Mouse (Mus musculus): Measurements from ENCODE around the gene Ing3. TPM values are rescaled to one million over a fixed set of nuclear protein-coding genes. Genes with fewer than 3 reads are reported as not detected.

Ing3 gene
- 43.7 and 46.7 TPM in 2 replicates for polyA plus RNA-seq (2015; fragmentation: Nextera tagmentation; extraction: Ambion mirVana)

DNA sequence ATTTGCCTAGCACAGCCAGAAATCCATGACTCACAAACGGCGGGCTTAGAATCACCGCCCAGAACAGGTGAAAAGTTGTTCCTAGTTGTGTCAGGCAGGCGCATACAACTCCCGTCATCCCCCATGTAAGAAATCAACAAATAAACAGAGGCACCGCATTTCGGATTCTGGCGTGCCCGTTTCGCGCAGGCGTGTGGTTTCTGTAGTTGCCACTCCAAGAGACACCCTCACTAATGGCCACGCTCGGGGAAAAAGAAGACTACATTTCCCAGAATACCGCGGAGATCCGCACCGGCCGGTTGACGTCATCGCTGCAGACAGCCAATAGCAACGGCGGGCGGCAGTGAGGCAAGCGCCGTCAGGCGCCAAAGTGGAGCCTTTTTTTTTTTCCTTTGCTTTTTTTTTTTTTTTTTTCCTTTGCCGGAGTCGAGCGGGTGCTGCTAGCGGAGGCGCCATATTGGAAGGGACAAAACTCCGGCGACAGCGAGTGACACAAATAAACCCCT is at the start of gene Ing3:
TSS of gene Ing3 (plus strand) at position 346 of the 506 bp plus-strand sequence.
- Histone ChIP-seq H3K27me3 (replicated peaks; ENCODE audit: insufficient read depth, low read length) (no peaks in the 10 kb centered on the region), H3K9me3 (ENCODE audit: low read length) (no peaks in the 10 kb centered on the region), H3K9ac (replicated peaks; ENCODE audit: low read depth) (peak within 1 kb of the TSS; percentile 82), H3K4me2 (replicated peaks; ENCODE audit: low read depth, low read length) (peak within 1 kb of the TSS; percentile 71), H3K4me3 (ENCODE audit: low read depth, low read length) (peak within 1 kb of the TSS; percentile 80), H3K4me1 (ENCODE audit: insufficient read depth, low read depth, low read length) (peaks cover 4% of the 10 kb centered on the region; the same call in 1 of the 2 replicates), H3K27ac (ENCODE audit: low read length) (peak within 1 kb of the TSS; percentile 99), H3K36me3 (ENCODE audit: insufficient read depth, low read length) (0 out of 2 replicates have a peak, but pooled peaks cover under 1% of the 10 kb centered on the region)
- TF ChIP-seq EP300 (IDR thresholded peaks at IDR 0.05) (no peak), CTCF (IDR thresholded peaks at IDR 0.05) (no peak)
- under 1% methylated on average over 35 of the region's 35 CpGs for WGBS
- ATAC-seq = peak; percentile 96
- DNase-seq (ENCODE audit: low spot score) = peak; percentile 99

DNA sequence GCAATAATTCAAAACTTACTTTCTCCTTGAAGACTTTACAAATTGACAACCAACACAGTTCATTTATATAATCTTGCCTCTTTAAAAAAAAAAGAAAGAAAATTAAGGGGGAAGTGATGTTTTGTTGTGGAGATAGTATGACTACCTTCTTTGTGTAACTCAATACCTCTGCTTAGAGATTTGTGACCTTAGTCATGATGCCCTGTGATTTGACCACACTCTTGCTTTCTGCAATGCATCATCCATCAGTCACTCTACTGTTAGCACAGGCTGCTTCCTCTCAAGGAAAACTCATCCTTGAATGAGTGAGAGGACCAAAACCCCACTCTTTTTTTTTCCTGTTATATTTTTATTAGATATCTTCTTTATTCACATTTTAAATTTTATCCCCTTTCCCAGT is 39.7 kb upstream of the Ing3 start:
- DNase-seq (ENCODE audit: low spot score) = no peak
- Histone ChIP-seq H3K27me3 (replicated peaks; ENCODE audit: insufficient read depth, low read length) (no peaks in the 10 kb centered on the region), H3K4me3 (ENCODE audit: low read depth, low read length) (no peak overlapping the region), H3K4me2 (replicated peaks; ENCODE audit: low read depth, low read length) (no peak overlapping the region), H3K27ac (ENCODE audit: low read length) (no peak overlapping the region), H3K36me3 (ENCODE audit: insufficient read depth, low read length) (no peaks in the 10 kb centered on the region), H3K9me3 (ENCODE audit: low read length) (no peaks in the 10 kb centered on the region), H3K4me1 (ENCODE audit: insufficient read depth, low read depth, low read length) (no peaks in the 10 kb centered on the region), H3K9ac (replicated peaks; ENCODE audit: low read depth) (no peak overlapping the region)
- TF ChIP-seq CTCF (IDR thresholded peaks at IDR 0.05) (no peak), EP300 (IDR thresholded peaks at IDR 0.05) (no peak)
- ATAC-seq = no peak

- Histone ChIP-seq H3K4me3 (ENCODE audit: low read depth, low read length) (no peak overlapping the region), H3K9ac (replicated peaks; ENCODE audit: low read depth) (no peak overlapping the region), H3K4me1 (ENCODE audit: insufficient read depth, low read depth, low read length) (no peaks in the 10 kb centered on the region), H3K27me3 (replicated peaks; ENCODE audit: insufficient read depth, low read length) (no peaks in the 10 kb centered on the region), H3K4me2 (replicated peaks; ENCODE audit: low read depth, low read length) (no peak overlapping the region), H3K36me3 (ENCODE audit: insufficient read depth, low read length) (no peaks in the 10 kb centered on the region), H3K27ac (ENCODE audit: low read length) (no peak overlapping the region), H3K9me3 (ENCODE audit: low read length) (no peaks in the 10 kb centered on the region)
- TF ChIP-seq CTCF (IDR thresholded peaks at IDR 0.05) = no peak
- no peak for TF ChIP-seq EP300 (IDR thresholded peaks at IDR 0.05)
- DNase-seq (ENCODE audit: low spot score) = no peak
- ATAC-seq = no peak
- WGBS = 85% methylated on average over 6 of the region's 6 CpGs
Observed at GRCm38 (mm10) chr6:21910804-21911203, 38.6 kb upstream of the Ing3 start.

DNA sequence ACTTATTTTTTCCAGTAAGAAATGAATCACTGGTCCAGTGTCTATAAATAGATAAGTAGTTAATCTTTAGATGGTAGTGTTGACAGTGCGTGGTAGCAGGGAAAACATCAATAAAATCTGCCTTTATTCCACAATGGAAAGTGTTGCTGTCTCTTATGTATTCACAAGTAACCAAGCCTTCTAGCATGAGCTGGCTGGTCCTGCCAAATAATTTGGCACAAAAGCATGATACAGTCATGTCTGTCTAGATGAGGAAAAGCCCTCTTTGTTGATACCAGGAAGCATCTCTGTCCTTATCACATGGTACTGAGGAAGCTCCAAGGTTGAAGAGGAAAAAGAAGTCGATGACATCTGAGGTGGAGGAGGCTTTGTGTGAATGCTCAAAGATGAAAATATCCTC is 32.8 kb upstream of the Ing3 start:
- H3K9me3 ChIP-seq (ENCODE audit: low read length) = no peaks in the 10 kb centered on the region
- ATAC-seq (no peak), DNase-seq (ENCODE audit: low spot score) (no peak)
- no peak overlapping the region for H3K4me3 ChIP-seq (ENCODE audit: low read depth, low read length)
- 78% methylated on average over 2 of the region's 2 CpGs for WGBS
- H3K4me2 ChIP-seq (replicated peaks; ENCODE audit: low read depth, low read length) = no peak overlapping the region
- no peak overlapping the region for H3K9ac ChIP-seq (replicated peaks; ENCODE audit: low read depth)
- H3K27ac ChIP-seq (ENCODE audit: low read length) = no peak overlapping the region
- no peaks in the 10 kb centered on the region for H3K27me3 ChIP-seq (replicated peaks; ENCODE audit: insufficient read depth, low read length)
- TF ChIP-seq CTCF (IDR thresholded peaks at IDR 0.05) (no peak), EP300 (IDR thresholded peaks at IDR 0.05) (no peak)
- no peaks in the 10 kb centered on the region for H3K36me3 ChIP-seq (ENCODE audit: insufficient read depth, low read length)
- H3K4me1 ChIP-seq (ENCODE audit: insufficient read depth, low read depth, low read length) = no peaks in the 10 kb centered on the region

GRCm38 (mm10) chr6:21924150-21924549 is 25.2 kb upstream of the Ing3 start:
- Histone ChIP-seq H3K9ac (replicated peaks; ENCODE audit: low read depth) (no peak overlapping the region), H3K9me3 (ENCODE audit: low read length) (no peaks in the 10 kb centered on the region), H3K4me2 (replicated peaks; ENCODE audit: low read depth, low read length) (no peak overlapping the region), H3K27me3 (replicated peaks; ENCODE audit: insufficient read depth, low read length) (no peaks in the 10 kb centered on the region), H3K4me1 (ENCODE audit: insufficient read depth, low read depth, low read length) (no peaks in the 10 kb centered on the region), H3K4me3 (ENCODE audit: low read depth, low read length) (no peak overlapping the region), H3K36me3 (ENCODE audit: insufficient read depth, low read length) (no peaks in the 10 kb centered on the region), H3K27ac (ENCODE audit: low read length) (no peak overlapping the region)
- DNase-seq (ENCODE audit: low spot score) = peak; percentile 44
- 25% methylated on average over 1 of the region's 1 CpGs for WGBS
- ATAC-seq = no peak
- TF ChIP-seq EP300 (IDR thresholded peaks at IDR 0.05) (no peak), CTCF (IDR thresholded peaks at IDR 0.05) (peak; percentile 48)

- Histone ChIP-seq H3K4me3 (ENCODE audit: low read depth, low read length) (no peak overlapping the region), H3K27ac (ENCODE audit: low read length) (no peak overlapping the region), H3K27me3 (replicated peaks; ENCODE audit: insufficient read depth, low read length) (no peaks in the 10 kb centered on the region), H3K9ac (replicated peaks; ENCODE audit: low read depth) (no peak overlapping the region), H3K4me1 (ENCODE audit: insufficient read depth, low read depth, low read length) (no peaks in the 10 kb centered on the region), H3K9me3 (ENCODE audit: low read length) (no peaks in the 10 kb centered on the region), H3K36me3 (ENCODE audit: insufficient read depth, low read length) (no peaks in the 10 kb centered on the region), H3K4me2 (replicated peaks; ENCODE audit: low read depth, low read length) (no peak overlapping the region)
- ATAC-seq = no peak
- TF ChIP-seq CTCF (IDR thresholded peaks at IDR 0.05) (no peak), EP300 (IDR thresholded peaks at IDR 0.05) (0 out of 2 replicates have a peak, but pooled peaks have one; percentile 49)
- no peak for DNase-seq (ENCODE audit: low spot score)
- 62% methylated on average over 4 of the region's 4 CpGs for WGBS
Observed at GRCm38 (mm10) chr6:21937981-21938635, 11.3 kb upstream of the Ing3 start.

All from lung, postnatal 0 days (tissue).